Mouse (Mus musculus) small intestine, adult 2 months (tissue): ENCODE results near the gene Mettl27. TPM values are rescaled to one million over a fixed set of nuclear protein-coding genes. Genes with fewer than 3 reads are reported as not detected.

Experiments
- H3K27ac ChIP-seq: fragments of 200-500 bp; 2 replicates; pipeline ENCODE4 v1.5.1; 2012; ENCODE audit warnings: low read depth, low read length, control low read depth, inconsistent platforms; ENCODE audit not compliant: insufficient read depth
- H3K27me3 ChIP-seq: fragments of 200-500 bp; 2 replicates; pipeline ENCODE4 v1.6.1; 2012; ENCODE audit warnings: mild to moderate bottlenecking, moderate library complexity, low read length, inconsistent platforms; ENCODE audit not compliant: control insufficient read depth, insufficient read depth
- H3K36me3 ChIP-seq: fragments of 200-500 bp; 2 replicates; pipeline ENCODE4 v1.6.1; 2012; ENCODE audit warnings: mild to moderate bottlenecking, low read length, control low read depth, inconsistent platforms; ENCODE audit not compliant: control insufficient read depth, insufficient read depth
- H3K4me1 ChIP-seq: fragments of 200-500 bp; 2 replicates; pipeline ENCODE4 v1.6.1; 2012; ENCODE audit warnings: low read length, inconsistent platforms, mixed read lengths; ENCODE audit not compliant: control insufficient read depth, insufficient read depth, insufficient read length
- H3K4me3 ChIP-seq: fragments of 200-500 bp; 2 replicates; pipeline ENCODE4 v1.5.1; 2012; ENCODE audit warnings: low read depth, mild to moderate bottlenecking, control low read depth, inconsistent platforms, low read length, moderate library complexity
- CTCF ChIP-seq: fragments of 200-500 bp; IDR thresholded peaks from 2 replicates; pipeline ENCODE4 v1.5.1; 2012; ENCODE audit warnings: low read depth, mild to moderate bottlenecking, control low read depth, inconsistent platforms, low read length, moderate library complexity, mixed read lengths; ENCODE audit not compliant: insufficient replicate concordance, insufficient read length; ENCODE audit errors: extremely low read depth
- POLR2A ChIP-seq: fragments of 200-500 bp; IDR thresholded peaks from 2 replicates; pipeline ENCODE4 v1.6.1; 2012; ENCODE audit warnings: low read depth, mild to moderate bottlenecking, control low read depth, inconsistent platforms, low read length, moderate library complexity
- WGBS: fragments of 180-500 bp; shearing (Covaris S2); methylation state at CpG from one replicate; pipeline ENCODE4 v1.1.7; 2018; 5-methylcytosine and 5-hydroxymethylcytosine counted together
- polyA plus RNA-seq: library from polyadenylated mRNA; depleted of rRNA; stranded (reverse); fragments of >200 nt; gene quantifications from 2 replicates; pipeline ENCODE4 v1.2.3, GENCODE M21; 2012

Gene Mettl27
- polyA plus RNA-seq, 1 experiment: 21.4 TPM

DNA sequence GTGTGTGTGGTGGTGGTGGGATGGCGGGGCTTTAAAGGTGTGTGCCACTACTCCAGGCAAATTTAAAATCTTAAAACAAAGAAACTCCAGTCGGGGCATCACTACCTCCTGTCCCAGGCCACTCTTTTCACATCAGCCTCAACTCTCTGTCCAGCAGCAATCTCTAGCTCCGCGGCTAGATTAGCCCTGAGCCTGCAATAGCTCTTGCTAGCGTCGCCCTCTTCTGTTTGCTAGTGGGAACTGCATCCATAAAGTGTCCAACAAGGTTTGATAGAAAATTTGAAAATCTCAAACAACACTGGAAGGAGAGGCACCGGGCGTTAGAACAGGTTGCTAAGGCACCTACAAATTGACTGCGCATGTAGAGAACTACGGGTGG lies 33.3 kb downstream of the Mettl27 start:
- H3K27ac ChIP-seq: peak overlapping the region; percentile 82
- WGBS: 6% methylated on average over 10 of the region's 10 CpGs

DNA sequence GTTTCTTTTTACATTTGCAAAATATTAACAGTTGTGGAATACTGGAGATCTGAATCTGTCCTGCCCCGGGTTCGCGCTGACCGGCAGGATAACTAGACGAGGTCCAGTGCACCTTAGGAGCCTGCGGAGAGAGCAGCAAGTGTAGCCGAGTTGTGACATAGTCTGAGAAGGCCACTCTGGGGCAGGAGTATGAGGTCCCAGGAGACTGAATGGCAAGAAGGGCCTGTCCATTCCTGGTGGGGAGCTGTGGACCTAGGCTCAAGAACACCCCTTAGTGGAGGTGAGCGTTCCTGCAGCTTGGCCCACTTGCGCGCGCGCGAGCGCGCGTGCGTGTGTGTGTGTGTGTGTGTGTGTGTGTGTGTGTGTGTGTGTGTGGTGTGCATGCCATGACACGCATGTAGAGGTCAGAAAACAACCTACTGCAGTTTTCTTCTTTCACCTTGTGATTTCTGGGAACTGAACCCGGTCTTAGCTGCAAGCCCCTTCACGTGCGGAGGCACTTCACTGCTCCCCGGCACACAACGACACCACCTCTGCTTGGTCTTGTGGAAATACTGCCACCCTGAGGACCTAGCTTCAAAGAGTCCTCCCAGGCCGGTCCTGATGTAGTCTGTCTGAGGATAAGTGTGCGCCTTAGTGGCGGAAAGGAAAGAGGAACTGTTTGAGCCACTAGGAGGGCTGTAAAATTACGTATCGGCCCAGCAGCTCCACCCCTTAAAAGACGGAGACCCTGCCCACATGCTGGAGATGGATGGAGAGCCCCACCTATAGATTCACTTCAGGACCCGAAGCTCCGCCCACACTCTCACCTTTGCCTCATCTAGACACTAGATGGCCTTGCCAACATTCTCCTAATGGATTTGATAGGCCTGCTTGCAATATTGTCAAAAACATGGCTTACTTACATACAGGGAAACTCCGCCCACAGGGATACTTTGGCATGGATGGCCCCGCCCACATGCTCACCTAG lies 34.0 kb downstream of the Mettl27 start:
- H3K27ac ChIP-seq: peak overlapping the region; percentile 100
- no peaks in the 10 kb centered on the region for H3K27me3 ChIP-seq
- no peaks in the 10 kb centered on the region for H3K36me3 ChIP-seq
- TF ChIP-seq CTCF (peak; percentile 23; the same call in 1 of the 2 replicates), POLR2A (peak; percentile 57; the same call in 1 of the 2 replicates)
- H3K4me3 ChIP-seq: peak overlapping the region; percentile 57
- WGBS: 4% methylated on average over 33 of the region's 33 CpGs
- peaks cover 29% of the 10 kb centered on the region for H3K4me1 ChIP-seq

More for the DNA sequence above, 33.3 kb downstream of the Mettl27 start:
- Histone ChIP-seq H3K4me3 (peak overlapping the region; percentile 57), H3K36me3 (no peaks in the 10 kb centered on the region), H3K27me3 (no peaks in the 10 kb centered on the region), H3K4me1 (peaks cover 26% of the 10 kb centered on the region)
- TF ChIP-seq CTCF (peak; percentile 76; the same call in 1 of the 2 replicates), POLR2A (no peak)

DNA sequence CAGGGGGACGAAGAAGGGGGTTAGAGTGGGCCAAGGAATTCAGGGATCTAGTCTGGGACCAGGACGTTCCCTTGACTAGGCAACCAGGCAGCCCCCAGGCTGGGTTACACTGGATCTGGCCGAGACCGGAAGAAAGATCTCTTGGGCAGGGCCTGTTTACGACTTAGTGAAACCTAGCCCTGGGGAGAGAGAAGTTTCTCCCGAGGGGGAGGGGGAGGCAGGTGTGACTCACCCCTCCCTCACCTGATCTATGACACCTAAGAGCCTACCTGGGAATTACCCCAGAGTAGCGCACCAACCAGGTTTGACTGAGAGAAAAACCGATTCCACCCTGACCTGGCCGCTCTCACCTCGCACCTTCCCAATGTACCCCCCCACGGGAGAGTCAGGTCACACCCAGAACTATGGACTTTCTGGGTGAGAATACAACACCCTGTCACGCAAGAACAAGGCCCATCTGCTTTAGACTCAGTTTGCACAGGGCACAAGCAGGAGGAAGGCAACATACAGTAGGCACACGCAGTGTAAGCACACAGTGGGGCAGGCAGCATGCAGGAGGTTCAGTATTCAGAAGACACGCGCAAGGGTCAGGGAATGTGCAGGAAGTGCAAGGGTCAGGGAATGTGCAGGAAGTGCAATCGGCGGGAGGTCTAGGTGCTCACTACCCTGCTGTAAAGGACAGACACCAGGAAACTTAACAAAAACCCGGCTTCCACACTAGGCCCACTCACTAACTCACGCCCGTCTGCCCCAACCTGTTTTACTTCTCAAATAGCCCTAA lies 35.2 kb downstream of the Mettl27 start:
- Histone ChIP-seq H3K36me3 (no peaks in the 10 kb centered on the region), H3K4me3 (peak overlapping the region; percentile 41), H3K27ac (peak overlapping the region; percentile 100), H3K27me3 (no peaks in the 10 kb centered on the region), H3K4me1 (peaks cover 29% of the 10 kb centered on the region)
- WGBS: 27% methylated on average over 20 of the region's 20 CpGs
- no peak for TF ChIP-seq CTCF
- TF ChIP-seq POLR2A: no peak

DNA sequence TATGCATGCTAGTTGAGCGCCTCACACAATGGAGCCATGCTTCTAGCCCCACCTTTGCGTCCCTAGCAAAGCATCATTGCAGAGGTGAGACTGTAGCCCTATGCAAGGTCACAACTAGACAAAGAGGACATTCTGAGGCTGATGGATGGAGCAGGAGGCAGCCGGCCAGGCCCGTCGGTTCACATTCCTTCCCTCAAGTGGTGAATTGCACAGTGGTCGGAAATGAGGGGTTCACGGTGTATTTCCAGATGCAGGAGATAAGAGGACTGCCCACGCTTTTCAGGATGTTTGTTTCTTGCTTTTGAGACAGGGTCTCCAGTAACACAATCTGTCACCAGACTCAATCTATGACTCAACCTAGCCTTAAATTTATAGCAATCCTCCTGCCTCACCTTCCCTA lies 38.5 kb downstream of the Mettl27 start:
- H3K4me3 ChIP-seq: no peak overlapping the region
- peaks cover 44% of the 10 kb centered on the region for H3K4me1 ChIP-seq
- TF ChIP-seq CTCF: no peak
- TF ChIP-seq POLR2A: no peak
- WGBS: 78% methylated on average over 8 of the region's 8 CpGs
- no peaks in the 10 kb centered on the region for H3K27me3 ChIP-seq
- H3K27ac ChIP-seq: no peak overlapping the region
- no peaks in the 10 kb centered on the region for H3K36me3 ChIP-seq

DNA sequence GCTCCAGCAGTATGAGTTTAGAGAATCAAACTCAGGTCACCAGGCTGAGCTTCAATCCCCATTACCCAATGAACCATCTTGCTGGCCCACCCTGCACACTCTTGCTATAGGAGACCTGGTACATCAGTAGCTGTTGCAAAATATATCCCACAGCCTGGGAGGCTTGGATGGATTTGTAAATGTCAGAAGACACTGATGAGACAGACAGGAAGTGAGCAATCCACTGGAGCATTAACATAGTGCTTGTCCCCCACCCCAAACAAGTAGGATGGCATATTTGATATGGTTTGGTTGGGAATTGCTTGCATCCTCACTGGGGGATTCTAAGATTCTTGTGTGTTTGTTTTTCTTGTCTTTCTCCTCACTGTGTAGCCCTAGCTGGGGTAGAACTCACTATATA lies 40.9 kb downstream of the Mettl27 start:
- Histone ChIP-seq H3K4me3 (no peak overlapping the region), H3K27me3 (no peaks in the 10 kb centered on the region), H3K27ac (peak overlapping the region; percentile 35; the same call in 1 of the 2 replicates), H3K4me1 (peaks cover 49% of the 10 kb centered on the region), H3K36me3 (no peaks in the 10 kb centered on the region)
- TF ChIP-seq POLR2A (no peak), CTCF (no peak)

DNA sequence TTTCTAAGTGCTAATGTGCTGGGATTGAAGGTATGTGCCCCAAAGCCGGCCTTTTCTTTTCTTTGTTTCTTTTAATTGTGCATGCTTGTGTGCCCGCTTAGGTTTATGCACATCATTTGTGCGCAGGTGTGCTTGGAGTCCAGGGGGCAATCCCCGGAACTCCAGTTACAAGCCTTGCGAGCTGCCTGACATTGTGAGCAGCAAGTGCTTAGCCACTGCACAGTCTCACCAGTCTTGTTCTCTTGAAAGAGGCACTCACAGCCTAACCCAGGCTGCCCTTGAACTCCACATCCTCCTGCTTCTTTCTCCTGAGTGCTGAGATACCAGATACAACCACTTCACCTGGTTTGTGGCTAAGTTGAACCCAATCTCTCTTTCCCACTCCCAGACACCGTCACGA lies 41.4 kb downstream of the Mettl27 start:
- H3K27me3 ChIP-seq: no peaks in the 10 kb centered on the region
- peak overlapping the region; percentile 78 for H3K27ac ChIP-seq
- 73% methylated on average over 7 of the region's 7 CpGs for WGBS
- H3K36me3 ChIP-seq: no peaks in the 10 kb centered on the region
- no peak for TF ChIP-seq POLR2A
- TF ChIP-seq CTCF: no peak
- H3K4me1 ChIP-seq: peaks cover 45% of the 10 kb centered on the region
- no peak overlapping the region for H3K4me3 ChIP-seq

DNA sequence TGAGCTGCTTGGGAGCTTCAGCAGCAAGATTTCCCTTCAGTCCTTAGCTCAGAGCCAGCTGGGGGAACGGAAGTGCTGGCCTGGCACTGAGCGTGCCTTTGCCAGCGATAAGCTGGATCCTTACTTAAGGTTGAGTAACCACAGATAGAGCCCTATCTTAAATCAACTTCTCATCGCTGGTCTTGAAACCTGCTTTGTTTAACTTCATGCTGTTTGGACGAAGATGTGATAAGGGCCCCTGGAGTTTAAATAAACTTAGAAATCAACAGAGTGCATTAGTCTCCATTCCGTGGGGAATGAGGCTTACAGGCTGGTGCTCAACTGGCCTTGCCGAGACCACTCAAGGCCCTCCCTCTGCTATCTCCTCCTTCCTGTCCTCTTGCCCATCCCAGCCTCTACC lies 42.1 kb downstream of the Mettl27 start:
- H3K27ac ChIP-seq: peak overlapping the region; percentile 78
- no peaks in the 10 kb centered on the region for H3K27me3 ChIP-seq
- no peak for TF ChIP-seq POLR2A
- TF ChIP-seq CTCF: no peak
- WGBS: 5% methylated on average over 7 of the region's 7 CpGs
- H3K4me1 ChIP-seq: peaks cover 38% of the 10 kb centered on the region
- no peaks in the 10 kb centered on the region for H3K36me3 ChIP-seq
- no peak overlapping the region for H3K4me3 ChIP-seq
